Mouse (Mus musculus) testis, postnatal 14 days (tissue): Measurements from ENCODE around the gene H6pd.

Source experiments
- DNase-seq: peaks from one replicate; pipeline ENCODE4 v3.0.0; 2021; ENCODE audit warnings: low spot score

Gene H6pd

GRCm38 (mm10) chr4:149942831-149943741 lies 65.7 kb downstream of the H6pd start:
- no peak for DNase-seq

GRCm38 (mm10) chr4:149941067-149941755 lies 67.6 kb downstream of the H6pd start:
- DNase-seq, result no peak

GRCm38 (mm10) chr4:149938701-149939100 lies 70.1 kb downstream of the H6pd start:
- DNase-seq, result no peak

GRCm38 (mm10) chr4:149936921-149937320 lies 71.9 kb downstream of the H6pd start:
- no peak for DNase-seq

GRCm38 (mm10) chr4:149935470-149935869 lies 73.4 kb downstream of the H6pd start:
- no peak for DNase-seq

- no peak for DNase-seq
Observed at GRCm38 (mm10) chr4:149933519-149934245, 75.1 kb downstream of the H6pd start.

- no peak for DNase-seq
Observed at GRCm38 (mm10) chr4:149933025-149933424, 75.8 kb downstream of the H6pd start.

- DNase-seq, result no peak
Observed at GRCm38 (mm10) chr4:149932108-149932815, 76.6 kb downstream of the H6pd start.

GRCm38 (mm10) chr4:149930755-149931154 lies 78.1 kb downstream of the H6pd start:
- no peak for DNase-seq
